Mouse (Mus musculus): ENCODE measurements around the gene Cutc.
A peak's percentile ranks its signal among the peaks of the same experiment; 100 is the strongest.

GRCm38 (mm10) chr19:43726510-43727146 is 26.2 kb upstream of the Cutc start:
- TF ChIP-seq KAT2A (IDR thresholded peaks at IDR 0.05; ENCODE audit: insufficient replicate concordance, low read length) (no peak), CTCF (conservative IDR thresholded peaks at IDR 0.05 in 1 of 2, IDR thresholded peaks at IDR 0.05 in 1 of 2; ENCODE audit: low read depth in 2 of 2, low read length in 2 of 2) (peak in 1 of 2 experiments; percentile 45; a peak in 2 of 4 replicates), CHD1 (IDR thresholded peaks at IDR 0.05; ENCODE audit: low read depth, low read length) (0 out of 2 replicates have a peak, but pooled peaks have one; percentile 49), MYC (IDR thresholded peaks at IDR 0.05; ENCODE audit: low read depth, low read length) (peak; percentile 96), E2F4 (IDR thresholded peaks at IDR 0.05; ENCODE audit: insufficient replicate concordance, low read depth, low read length) (no peak), ZC3H11A (IDR thresholded peaks at IDR 0.05; ENCODE audit: low read depth, low read length) (no peak), EP300 (IDR thresholded peaks at IDR 0.05; ENCODE audit: low read length) (peak; percentile 87), POLR2A (IDR thresholded peaks at IDR 0.05; ENCODE audit: low read depth, low read length) (no peak; the same call in 1 of the 2 replicates), JUND (conservative IDR thresholded peaks at IDR 0.05; ENCODE audit: low read depth, low read length) (peak; percentile 65), CHD2 (IDR thresholded peaks at IDR 0.05; ENCODE audit: low read length) (peak; percentile 45; the same call in 1 of the 2 replicates), POLR2AphosphoS2 (IDR thresholded peaks at IDR 0.05; ENCODE audit: low read depth, low read length) (no peak), MAX (IDR thresholded peaks at IDR 0.05; ENCODE audit: low read length) (peak; percentile 83)

Measured in CH12.LX (cell line).